Mouse (Mus musculus) kidney, adult 18-20 months (tissue): ENCODE data around the gene Map3k13.
A peak's percentile ranks its signal among the peaks of the same experiment; 100 is the strongest.
"Not testable (repeated sequence)": the region's sequence is repeated elsewhere in the genome, so short reads cannot be mapped to it uniquely, and the experiment has no call there.

Experiments
- DNase-seq: peaks from one replicate; pipeline ENCODE4 v3.0.0; 2021

Gene Map3k13

DNA sequence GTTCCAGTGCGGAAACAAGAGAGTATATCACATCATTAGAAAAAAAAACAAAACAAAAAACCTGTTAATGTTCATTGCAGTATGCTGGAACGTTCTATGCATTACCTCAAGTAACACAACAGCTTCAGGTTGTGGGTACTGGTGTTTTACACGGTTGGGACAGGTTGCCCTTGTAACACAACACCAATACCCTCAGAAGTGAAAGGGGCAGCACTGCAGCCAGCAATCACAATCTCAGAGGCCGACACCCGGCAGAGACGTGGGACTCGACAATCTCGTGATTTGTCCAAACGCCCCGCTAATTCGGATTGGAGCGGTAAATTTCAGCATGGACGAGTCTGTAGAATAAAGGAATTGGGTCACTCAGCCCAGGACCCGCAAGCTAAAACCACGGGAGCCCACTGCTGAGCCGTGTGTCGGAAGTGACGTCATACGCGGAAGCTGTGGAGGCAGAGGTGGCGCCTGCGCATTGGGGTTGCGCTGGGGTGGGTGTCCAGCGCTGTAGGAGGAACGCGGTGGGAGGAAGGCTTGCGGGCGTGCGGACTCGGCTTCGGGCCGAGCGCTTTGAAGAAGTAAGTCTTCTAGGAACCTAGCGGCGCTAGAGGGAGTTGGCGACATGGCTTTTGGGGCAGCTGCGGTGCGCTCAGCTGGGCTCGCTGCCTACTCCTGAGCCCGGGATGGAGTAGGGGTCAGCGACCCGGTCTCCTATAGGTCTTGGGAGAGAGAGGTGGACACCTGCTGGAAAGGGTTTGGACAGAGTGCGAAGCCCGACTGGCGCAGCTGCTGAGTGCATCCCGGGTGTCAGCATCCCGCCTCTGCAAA, at the start of gene Map3k13:
Map3k13 (plus strand) TSS at position 472 of the 822 bp plus-strand sequence.
- DNase-seq = peak; percentile 95

GRCm38 (mm10) chr16:21758447-21758846, 35.7 kb upstream of the Map3k13 start:
- DNase-seq = no peak

DNA sequence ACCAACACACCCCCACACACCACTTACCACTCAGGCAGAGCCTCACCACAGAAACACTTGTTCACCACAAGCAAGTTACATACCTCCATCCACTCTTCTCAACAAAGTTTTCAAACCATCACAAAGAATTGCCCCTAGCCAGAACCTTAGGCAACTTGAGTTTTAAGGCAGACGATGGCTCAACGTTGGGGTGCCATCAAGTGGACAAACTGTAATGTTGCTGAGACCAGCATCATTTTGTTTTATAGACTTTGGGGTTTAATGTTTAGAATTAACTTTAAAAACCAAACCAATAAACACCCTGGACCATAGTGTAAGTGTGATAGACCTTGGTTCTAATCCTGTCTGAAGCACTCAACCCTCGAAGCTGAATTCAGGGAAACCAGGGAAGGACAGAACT, 25.9 kb upstream of the Map3k13 start:
- DNase-seq = no peak

GRCm38 (mm10) chr16:21769667-21770066, 24.5 kb upstream of the Map3k13 start:
- no peak for DNase-seq

DNA sequence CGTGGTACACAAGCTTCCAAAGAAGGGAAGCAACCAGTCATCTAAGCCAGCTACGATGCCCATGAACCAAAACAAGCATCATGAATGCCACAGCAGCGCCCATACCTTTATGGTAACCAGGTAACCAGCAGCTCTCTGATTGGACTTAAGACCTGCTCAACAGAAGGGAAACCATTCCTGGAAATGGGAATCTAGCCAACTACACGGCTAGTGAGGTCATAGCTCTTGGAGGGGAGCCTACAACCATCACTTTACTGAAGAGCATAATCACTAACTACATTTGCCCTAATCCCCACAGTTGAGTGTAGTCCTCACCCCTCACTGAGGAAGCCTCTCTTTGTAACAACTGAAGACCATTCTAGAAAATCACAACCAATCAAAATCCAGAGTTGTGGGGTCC, 19.4 kb upstream of the Map3k13 start:
- peak; percentile 39 for DNase-seq

DNA sequence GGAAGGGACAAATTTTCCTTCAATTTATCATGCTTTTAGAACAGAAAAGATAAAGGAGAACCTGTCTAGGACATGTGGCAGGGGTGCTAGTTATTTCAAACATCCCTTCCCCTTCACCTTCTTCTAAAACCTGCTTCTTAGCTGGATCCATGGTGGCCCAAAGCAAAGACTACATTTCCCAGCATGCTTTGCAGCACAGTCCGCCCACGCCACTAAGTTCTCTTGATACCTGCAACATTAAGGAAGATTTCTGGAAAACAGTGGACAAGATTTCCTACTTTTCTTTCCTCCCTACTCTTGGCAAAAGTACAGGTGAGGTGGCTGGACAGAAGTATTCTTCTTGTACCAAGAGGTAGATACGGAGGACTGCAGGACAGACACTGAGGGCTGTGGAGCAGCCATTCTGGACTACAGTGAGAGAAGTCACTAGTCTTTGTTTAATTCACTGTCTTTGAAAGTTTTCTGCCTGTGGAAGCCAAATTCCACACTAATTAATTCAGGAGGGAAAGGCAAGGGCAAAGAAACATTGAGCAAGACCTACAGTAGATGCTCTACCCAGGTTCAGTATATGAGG, 15.8 kb upstream of the Map3k13 start:
- no peak for DNase-seq

GRCm38 (mm10) chr16:21779149-21779548, 15.0 kb upstream of the Map3k13 start:
- DNase-seq = no peak

DNA sequence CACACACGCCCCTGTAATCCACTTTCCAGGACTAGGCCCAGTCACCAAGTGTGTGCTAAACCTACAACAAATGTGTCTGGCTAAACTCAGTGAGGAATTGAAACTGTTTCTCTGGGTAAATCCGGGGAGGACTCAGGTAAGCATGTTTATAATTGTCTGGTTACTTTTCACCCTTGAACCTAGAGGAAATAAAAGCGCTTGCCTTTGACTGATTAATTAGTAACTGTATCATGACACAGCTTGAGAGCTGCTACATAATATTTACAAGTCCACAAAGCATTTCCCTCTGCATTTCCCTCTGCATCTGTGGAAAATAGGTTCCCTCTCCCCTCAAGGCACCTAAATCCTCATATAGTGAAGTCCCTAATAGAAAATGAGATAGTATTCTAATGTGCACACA, 12.9 kb upstream of the Map3k13 start:
- DNase-seq = no peak

GRCm38 (mm10) chr16:21781895-21782294, 12.3 kb upstream of the Map3k13 start:
- no peak for DNase-seq

DNA sequence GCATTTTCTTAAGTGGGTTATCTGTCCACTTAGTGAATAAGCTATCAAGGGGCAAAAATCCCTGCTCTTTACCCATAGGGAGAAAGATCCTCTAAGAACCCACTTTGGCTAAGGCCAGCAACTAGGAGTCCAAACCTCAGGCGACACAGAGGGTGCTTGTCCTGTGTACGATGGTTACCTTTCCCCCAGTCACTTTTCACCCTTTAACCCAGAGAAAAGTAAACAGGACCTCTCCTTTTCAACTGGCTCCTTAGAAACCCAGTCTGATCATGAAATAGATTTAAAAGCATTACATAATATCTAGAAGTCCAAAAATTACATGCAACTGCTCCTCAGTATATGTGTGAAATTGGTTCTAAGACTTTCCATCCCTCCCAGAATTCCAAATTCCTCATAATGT, 11.3 kb upstream of the Map3k13 start:
- no peak for DNase-seq

DNA sequence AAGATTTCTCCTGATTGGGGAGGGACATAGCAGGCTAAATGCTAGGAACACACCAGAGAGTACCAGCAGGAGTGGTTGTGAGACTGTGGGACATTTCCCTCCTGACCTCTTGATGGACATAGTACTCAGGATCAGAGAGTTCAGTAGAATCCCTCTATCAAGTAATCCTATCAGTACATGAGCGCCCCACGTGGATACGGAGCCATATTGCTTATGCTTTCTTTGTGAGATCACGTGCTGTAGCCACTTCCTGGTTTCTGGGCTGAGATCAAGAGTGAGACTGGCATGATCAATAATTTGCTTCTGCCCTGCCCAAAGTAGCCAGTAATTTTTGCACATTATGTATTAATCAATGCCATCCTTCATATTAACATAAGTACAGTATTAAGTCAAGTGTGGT, 9.1 kb upstream of the Map3k13 start:
- no peak for DNase-seq

DNA sequence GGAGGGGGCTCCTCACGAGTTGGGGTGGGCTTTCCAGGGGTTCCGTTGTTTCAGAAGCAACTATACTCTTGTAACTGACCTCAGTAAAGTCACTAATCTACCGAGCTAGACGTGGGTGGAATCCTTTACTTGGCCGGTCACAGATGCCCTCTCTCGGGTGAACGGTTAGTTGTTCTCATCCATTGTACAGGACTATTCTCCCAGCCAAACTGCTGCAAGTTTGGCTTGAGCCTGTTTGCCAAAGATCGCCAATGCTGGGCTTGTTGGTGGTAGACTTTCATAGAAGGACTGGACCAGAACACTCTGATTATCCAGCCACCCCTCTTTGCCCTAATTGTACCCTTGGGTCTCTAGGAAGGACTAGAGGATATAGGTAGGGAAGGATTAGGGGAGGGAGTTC, 7.8 kb upstream of the Map3k13 start:
- DNase-seq = no peak

DNA sequence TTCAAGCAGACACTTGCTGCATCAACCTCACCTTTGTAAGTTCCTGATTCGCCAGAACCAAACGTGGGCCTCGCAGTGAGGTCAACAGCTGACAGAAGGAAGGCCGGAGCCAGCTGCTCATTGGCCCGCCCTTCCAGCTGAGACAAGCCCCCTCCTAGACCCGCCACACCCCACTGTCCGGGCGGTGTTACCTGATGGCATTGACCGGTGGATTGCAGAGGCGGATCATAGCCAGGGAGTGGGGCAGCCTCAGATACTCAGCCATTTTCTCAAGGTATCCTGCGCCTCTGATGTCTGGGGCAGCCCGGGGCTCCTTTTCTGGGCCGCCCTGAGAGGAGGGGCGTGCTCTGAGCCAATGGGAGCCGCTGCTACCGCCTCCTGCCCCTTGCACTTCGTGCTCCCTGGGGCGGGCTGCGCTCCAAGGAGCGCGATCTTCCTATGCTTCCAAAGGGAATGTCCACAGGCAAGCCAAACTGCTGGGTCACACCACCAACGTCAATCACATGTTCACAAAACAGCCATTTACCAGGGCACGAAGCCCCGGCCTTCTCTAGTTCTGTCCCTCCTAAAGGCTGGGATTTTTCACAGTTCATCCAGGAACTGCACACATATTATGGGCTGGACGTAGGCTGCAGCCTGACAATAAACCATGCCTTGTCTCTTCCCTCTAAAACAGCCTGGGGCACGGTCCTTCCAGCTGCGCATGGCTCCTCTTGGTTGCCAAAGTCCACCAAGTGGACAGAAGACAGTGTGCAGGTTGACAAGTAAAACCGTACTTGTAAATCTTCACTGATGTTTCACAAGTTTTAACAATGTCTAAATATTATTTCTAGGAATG, 6.4 kb upstream of the Map3k13 start, which contains the start of gene Ehhadh:
Ehhadh (minus strand) TSS at position 292 of the 838 bp plus-strand sequence.
- peak; percentile 89 for DNase-seq

DNA sequence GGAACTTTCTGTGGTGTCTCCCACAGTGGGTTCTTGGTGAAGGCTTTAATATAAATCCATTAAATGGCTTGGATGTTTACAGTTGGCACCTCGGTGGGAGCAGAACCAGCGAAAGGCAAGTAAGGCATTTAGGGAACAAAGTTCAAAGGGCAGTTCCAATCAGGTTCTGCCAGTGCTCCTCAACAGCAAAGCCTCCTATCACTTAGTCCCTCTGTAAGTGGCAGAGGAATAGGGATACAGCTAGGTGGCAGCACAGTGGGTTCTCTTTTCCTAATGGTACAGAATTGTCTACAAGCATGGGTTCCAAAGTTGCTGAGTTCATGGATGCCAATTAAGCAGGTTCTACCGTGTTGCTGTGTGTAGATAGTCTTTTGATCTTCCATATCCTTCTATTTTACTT, 5.6 kb upstream of the Map3k13 start:
- DNase-seq = peak; percentile 29

DNA sequence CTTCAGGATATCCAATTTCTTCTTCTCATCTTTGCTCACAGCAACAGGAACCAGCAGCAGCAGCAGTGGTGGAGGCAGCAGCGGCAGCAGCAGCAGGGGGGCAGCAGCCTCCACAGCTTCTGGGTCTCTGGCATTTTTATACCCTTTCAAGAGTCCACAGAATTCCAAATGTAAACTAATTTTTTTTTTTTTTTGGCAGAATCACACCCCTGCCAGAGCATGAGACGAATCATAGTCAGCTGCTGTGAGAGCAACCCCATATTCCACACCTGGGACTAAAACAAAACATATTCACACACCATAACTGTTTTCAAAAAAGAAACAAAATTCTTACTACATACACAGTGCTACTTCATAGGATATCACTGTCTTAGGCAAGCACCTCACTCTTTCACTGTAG, 5.0 kb upstream of the Map3k13 start:
- no peak for DNase-seq

DNA sequence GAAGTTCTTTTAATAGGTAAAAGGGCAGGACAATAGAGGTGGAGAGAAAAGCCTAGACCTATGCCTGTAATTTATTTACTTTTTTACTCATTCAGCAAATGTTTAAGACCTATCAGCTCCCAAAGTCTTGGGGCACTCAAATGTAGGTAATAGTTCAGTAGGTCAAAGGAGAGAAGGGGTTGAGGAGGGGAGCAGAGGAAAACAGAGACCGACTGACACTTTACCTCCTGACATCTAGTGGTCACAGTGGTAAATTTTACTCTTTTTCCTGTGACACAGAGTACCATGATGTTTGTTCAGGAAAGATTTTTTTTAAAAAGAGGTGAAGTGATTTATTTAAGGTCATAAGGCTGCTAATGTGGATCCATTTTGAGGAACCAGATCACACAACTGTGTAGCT, 3.7 kb upstream of the Map3k13 start:
- DNase-seq = no peak

DNA sequence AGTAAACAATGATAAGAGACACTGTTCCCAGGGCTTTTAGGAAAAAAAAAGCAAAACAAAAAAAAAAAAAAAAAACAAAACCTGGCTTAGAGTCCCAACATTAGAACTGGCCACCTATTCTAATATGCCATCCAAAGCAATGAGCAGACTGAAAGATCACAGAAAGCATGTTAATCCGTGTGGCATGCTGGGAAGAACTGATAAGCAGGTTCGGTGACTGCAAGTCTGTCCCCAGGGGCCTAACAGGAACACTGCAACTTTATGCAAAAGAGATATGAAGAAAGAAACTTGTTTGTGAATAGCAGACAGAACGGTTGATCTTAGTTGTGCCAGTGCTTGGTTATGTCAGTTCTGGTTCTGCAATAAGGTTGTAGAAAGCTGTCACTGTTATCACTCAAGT, 2.4 kb upstream of the Map3k13 start:
- DNase-seq = no peak

DNA sequence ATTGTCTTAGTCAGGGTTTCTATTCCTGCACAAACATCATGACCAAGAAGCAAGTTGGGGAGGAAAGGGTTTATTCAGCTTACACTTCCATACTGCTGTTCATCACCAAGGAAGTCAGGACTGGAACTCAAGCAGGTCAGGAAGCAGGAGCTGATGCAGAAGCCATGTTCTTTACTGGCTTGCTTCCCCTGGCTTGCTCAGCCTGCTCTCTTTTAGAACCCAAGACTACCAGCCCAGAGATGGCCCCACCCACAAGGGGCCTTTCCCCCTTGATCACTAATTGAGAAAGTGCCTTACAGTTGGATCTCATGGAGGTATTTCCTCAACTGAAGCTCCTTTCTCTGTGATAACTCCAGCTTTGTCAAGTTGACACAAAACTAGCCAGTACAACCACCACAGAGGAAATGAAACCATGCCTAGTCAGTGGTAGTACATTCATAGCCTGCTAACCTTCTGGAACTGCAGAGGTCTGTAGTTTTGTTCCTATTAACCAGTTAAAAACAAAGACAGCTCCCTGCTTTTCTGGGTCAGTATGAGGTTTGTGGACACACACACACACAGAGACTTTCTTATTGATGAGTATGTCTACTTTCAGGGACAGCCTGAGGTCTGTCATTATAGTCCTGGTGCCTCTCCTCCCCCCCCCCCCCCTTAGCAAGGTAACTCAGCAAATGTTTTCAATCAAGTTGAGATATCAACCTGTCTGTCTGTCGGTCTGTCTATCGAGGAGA, 901 bp upstream of the Map3k13 start:
- not testable (repeated sequence) for DNase-seq

DNA sequence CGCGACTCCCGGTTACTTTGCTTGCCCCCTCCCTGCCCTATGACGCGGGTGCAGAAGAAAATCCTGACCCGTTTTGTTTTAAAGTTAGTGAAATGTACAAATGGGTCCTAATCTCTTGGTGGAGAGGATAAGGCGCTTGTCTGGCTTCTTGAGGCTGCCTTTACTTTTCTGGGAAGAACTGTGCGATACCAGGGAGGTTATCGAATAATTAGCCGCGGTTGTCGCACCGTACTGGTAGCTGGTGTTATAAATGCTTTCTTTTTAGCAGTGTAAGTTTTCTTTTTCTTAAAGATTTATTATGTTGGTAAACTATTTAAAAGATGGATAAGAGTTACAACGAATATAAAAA, 525 bp downstream of the Map3k13 start:
- DNase-seq = no peak

GRCm38 (mm10) chr16:21795071-21795470, 925 bp downstream of the Map3k13 start:
- DNase-seq = no peak

DNA sequence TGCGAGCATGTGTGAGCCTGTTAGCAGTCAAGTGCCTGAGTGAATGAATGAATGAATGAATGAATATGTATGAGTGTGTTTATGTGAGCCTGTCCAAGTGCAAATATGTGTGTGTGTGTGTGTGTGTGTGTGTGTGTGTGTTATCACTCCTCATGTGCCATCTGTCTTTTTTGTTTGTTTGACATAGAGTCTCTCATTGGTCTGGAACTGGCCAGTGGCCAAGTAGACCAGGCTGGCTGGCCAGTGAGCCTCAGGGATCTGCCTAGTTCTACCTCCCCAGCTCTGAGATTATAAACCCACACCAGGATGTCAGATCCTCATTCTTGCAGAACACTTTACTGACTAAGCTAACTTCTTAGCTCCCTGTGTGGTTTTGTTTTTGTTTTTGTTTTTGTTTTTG, 10.1 kb downstream of the Map3k13 start:
- no peak for DNase-seq

- no peak for DNase-seq
Measured at GRCm38 (mm10) chr16:21806892-21807291, 12.7 kb downstream of the Map3k13 start.

- not testable (repeated sequence) for DNase-seq
Measured at GRCm38 (mm10) chr16:21807786-21808185, 13.6 kb downstream of the Map3k13 start.
